Mouse (Mus musculus) frontal cortex, adult 2 months (tissue): ENCODE data around the gene Ppp1r14b. TPM values are rescaled to one million over a fixed set of nuclear protein-coding genes. Genes with fewer than 3 reads are reported as not detected.

Experiments used
- polyA plus RNA-seq: library from polyadenylated mRNA; depleted of rRNA; stranded (reverse); fragments of >200 nt; gene quantifications from 2 replicates; pipeline ENCODE4 v1.2.3, GENCODE M21; 2012; rRNA removed

The Ppp1r14b gene
- polyA plus RNA-seq, 1 experiment = 59.8 TPM

Other genes starting within 250 kb of the Ppp1r14b start
- gene Rps6ka4, start 134.3 kb upstream of the Ppp1r14b start, polyA plus RNA-seq = 34.1 and 36.9 TPM in 2 replicates
- 2.5 and 3.8 TPM in 2 replicates for gene Ccdc88b, start 116.8 kb upstream of the Ppp1r14b start, polyA plus RNA-seq
- 89.9 and 99.5 TPM in 2 replicates for gene Trmt112, start 65.3 kb upstream of the Ppp1r14b start, polyA plus RNA-seq
- 322 and 340 TPM in 2 replicates for gene Prdx5, start 64.9 kb upstream of the Ppp1r14b start, polyA plus RNA-seq
- 67.7 and 70.5 TPM in 2 replicates for gene Esrra, start 53.2 kb upstream of the Ppp1r14b start, polyA plus RNA-seq
- gene Catsperz, start 49.6 kb upstream of the Ppp1r14b start, polyA plus RNA-seq = 11.9 and 16.0 TPM in 2 replicates
- gene Kcnk4, start 40.5 kb upstream of the Ppp1r14b start, polyA plus RNA-seq = 22.3 and 30.5 TPM in 2 replicates
- 55.1 and 65.8 TPM in 2 replicates for gene Bad, start 33.1 kb upstream of the Ppp1r14b start, polyA plus RNA-seq
- gene Gpr137, start 32.5 kb upstream of the Ppp1r14b start, polyA plus RNA-seq = 105 TPM in 2 replicates
- 19.6 and 21.8 TPM in 2 replicates for gene Plcb3, start 1.5 kb downstream of the Ppp1r14b start, polyA plus RNA-seq
- gene Fkbp2, start 5.5 kb downstream of the Ppp1r14b start, polyA plus RNA-seq = 207 and 212 TPM in 2 replicates
- 102 and 108 TPM in 2 replicates for gene Vegfb, start 12.7 kb downstream of the Ppp1r14b start, polyA plus RNA-seq
- 36.7 and 39.6 TPM in 2 replicates for gene Dnajc4, start 17.6 kb downstream of the Ppp1r14b start, polyA plus RNA-seq
- 12.5 and 12.9 TPM in 2 replicates for gene Nudt22, start 21.1 kb downstream of the Ppp1r14b start, polyA plus RNA-seq
- gene Trpt1, start 21.2 kb downstream of the Ppp1r14b start, polyA plus RNA-seq = 24.7 and 25.4 TPM in 2 replicates
- gene Fermt3, start 44.5 kb downstream of the Ppp1r14b start, polyA plus RNA-seq = 5.1 and 5.5 TPM in 2 replicates
- gene Stip1, start 65.0 kb downstream of the Ppp1r14b start, polyA plus RNA-seq = 141 and 148 TPM in 2 replicates
- 22.3 and 27.2 TPM in 2 replicates for gene Macrod1, start 81.8 kb downstream of the Ppp1r14b start, polyA plus RNA-seq
- gene Flrt1, start 130.8 kb downstream of the Ppp1r14b start, polyA plus RNA-seq = 8.1 TPM in 2 replicates
- 253 and 260 TPM in 2 replicates for gene Otub1, start 231.3 kb downstream of the Ppp1r14b start, polyA plus RNA-seq
- gene Cox8a, start 242.6 kb downstream of the Ppp1r14b start, polyA plus RNA-seq = 1,156 and 1,379 TPM in 2 replicates